Mouse (Mus musculus): ENCODE measurements around the gene Zbtb22. TPM values are rescaled to one million over a fixed set of nuclear protein-coding genes. Genes with fewer than 3 reads are reported as not detected.
"Not testable (repeated sequence)": the region's sequence is repeated elsewhere in the genome, so short reads cannot be mapped to it uniquely, and the experiment has no call there.

The Zbtb22 gene
- polyA plus RNA-seq, 1 experiment from 2014 or later: 20.6 TPM

GRCm38 (mm10) chr17:33893011-33893410 is 22.7 kb upstream of the Zbtb22 start:
- not testable (repeated sequence) for H3K4me2 ChIP-seq; H3K27ac ChIP-seq; H3K9ac ChIP-seq; H3K4me3 ChIP-seq; H3K9me3 ChIP-seq; ATAC-seq (ENCODE audit: borderline replicate concordance, extremely low read depth, low FRiP score, low TSS enrichment); H3K27me3 ChIP-seq; H3K36me3 ChIP-seq
- whole genome bisulfite sequencing: 66% methylated on average over 4 of the region's 4 CpGs
- peaks cover 13% of the 10 kb centered on the region; the same call in 1 of the 2 replicates for H3K4me1 ChIP-seq

GRCm38 (mm10) chr17:33897114-33897794 is 18.4 kb upstream of the Zbtb22 start:
- WGBS: 38% methylated on average over 6 of the region's 6 CpGs
- H3K4me3 ChIP-seq: no peak overlapping the region
- no peaks in the 10 kb centered on the region for H3K9me3 ChIP-seq
- no peak overlapping the region for H3K9ac ChIP-seq
- H3K4me2 ChIP-seq: no peak overlapping the region
- no peak for ATAC-seq (ENCODE audit: borderline replicate concordance, extremely low read depth, low FRiP score, low TSS enrichment)
- no peaks in the 10 kb centered on the region for H3K4me1 ChIP-seq
- H3K36me3 ChIP-seq: no peaks in the 10 kb centered on the region
- H3K27me3 ChIP-seq: no peaks in the 10 kb centered on the region
- no peak overlapping the region for H3K27ac ChIP-seq

DNA sequence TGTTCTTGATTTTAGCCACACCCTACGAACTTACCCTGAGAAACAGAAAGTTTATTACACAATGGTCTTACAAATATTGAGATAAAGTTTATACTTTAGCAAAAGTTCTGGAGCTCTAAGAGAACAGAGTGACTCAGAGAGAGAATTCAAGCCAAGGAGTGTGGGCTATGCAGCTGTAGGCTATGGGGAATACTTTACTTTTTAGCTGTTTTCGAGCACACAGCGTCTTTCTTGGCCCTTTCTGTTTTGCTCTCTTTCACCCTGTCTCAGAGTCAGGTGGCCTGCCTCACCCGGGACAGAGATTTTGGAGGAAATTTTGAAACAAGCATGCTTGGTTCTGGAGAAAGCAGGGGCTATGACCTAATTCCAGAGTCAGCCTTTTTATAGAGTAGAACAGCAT is 17.5 kb upstream of the Zbtb22 start:
- H3K27me3 ChIP-seq; H3K4me2 ChIP-seq; H3K9ac ChIP-seq; H3K4me1 ChIP-seq; ATAC-seq (ENCODE audit: borderline replicate concordance, extremely low read depth, low FRiP score, low TSS enrichment); H3K36me3 ChIP-seq; H3K4me3 ChIP-seq; H3K27ac ChIP-seq; H3K9me3 ChIP-seq: not testable (repeated sequence)
- 80% methylated on average over 4 of the region's 4 CpGs for WGBS

DNA sequence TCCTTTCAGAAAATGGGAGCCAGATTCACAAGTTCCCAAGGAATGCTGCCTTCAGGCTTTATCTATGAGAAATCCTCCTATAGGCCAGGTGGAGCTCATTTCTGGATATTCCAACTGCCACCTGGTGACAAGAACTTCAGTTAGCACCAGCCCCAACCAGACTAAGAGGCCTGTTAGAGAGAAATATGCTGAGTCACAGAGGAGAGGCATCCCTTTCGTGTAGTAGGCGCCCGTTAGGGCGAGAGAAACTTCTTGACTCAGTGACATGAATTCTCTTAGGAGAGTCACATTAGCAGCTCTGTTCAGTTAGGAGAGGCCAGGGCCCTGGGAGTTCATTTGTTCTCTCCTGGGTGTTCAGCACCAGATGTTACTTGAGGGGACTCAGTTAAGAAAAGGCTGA is 16.1 kb upstream of the Zbtb22 start:
- Histone ChIP-seq H3K4me1 (no peaks in the 10 kb centered on the region), H3K9me3 (no peaks in the 10 kb centered on the region), H3K36me3 (no peaks in the 10 kb centered on the region), H3K4me3 (no peak overlapping the region), H3K27ac (no peak overlapping the region), H3K9ac (no peak overlapping the region), H3K27me3 (no peaks in the 10 kb centered on the region), H3K4me2 (no peak overlapping the region)
- no peak for ATAC-seq (ENCODE audit: borderline replicate concordance, extremely low read depth, low FRiP score, low TSS enrichment)
- 71% methylated on average over 4 of the region's 4 CpGs for WGBS

GRCm38 (mm10) chr17:33900281-33900988 is 15.3 kb upstream of the Zbtb22 start:
- H3K4me1 ChIP-seq: no peaks in the 10 kb centered on the region
- 55% methylated on average over 7 of the region's 7 CpGs for WGBS
- no peaks in the 10 kb centered on the region for H3K9me3 ChIP-seq
- no peaks in the 10 kb centered on the region for H3K36me3 ChIP-seq
- H3K27me3 ChIP-seq: no peaks in the 10 kb centered on the region
- no peak overlapping the region for H3K27ac ChIP-seq
- H3K4me2 ChIP-seq: no peak overlapping the region
- no peak overlapping the region for H3K9ac ChIP-seq
- no peak for ATAC-seq (ENCODE audit: borderline replicate concordance, extremely low read depth, low FRiP score, low TSS enrichment)
- no peak overlapping the region for H3K4me3 ChIP-seq

- Histone ChIP-seq H3K4me3 (no peak overlapping the region), H3K9me3 (no peaks in the 10 kb centered on the region), H3K36me3 (no peaks in the 10 kb centered on the region), H3K27ac (no peak overlapping the region), H3K27me3 (no peaks in the 10 kb centered on the region), H3K4me2 (no peak overlapping the region), H3K4me1 (no peaks in the 10 kb centered on the region), H3K9ac (no peak overlapping the region)
- 77% methylated on average over 4 of the region's 4 CpGs for WGBS
- ATAC-seq (ENCODE audit: borderline replicate concordance, extremely low read depth, low FRiP score, low TSS enrichment): no peak
These were observed 14.8 kb upstream of the Zbtb22 start for GRCm38 (mm10) chr17:33900989-33901314.

- Histone ChIP-seq H3K4me2 (no peak overlapping the region), H3K27ac (no peak overlapping the region)
These were observed 14.1 kb upstream of the Zbtb22 start for GRCm38 (mm10) chr17:33901653-33902052.

DNA sequence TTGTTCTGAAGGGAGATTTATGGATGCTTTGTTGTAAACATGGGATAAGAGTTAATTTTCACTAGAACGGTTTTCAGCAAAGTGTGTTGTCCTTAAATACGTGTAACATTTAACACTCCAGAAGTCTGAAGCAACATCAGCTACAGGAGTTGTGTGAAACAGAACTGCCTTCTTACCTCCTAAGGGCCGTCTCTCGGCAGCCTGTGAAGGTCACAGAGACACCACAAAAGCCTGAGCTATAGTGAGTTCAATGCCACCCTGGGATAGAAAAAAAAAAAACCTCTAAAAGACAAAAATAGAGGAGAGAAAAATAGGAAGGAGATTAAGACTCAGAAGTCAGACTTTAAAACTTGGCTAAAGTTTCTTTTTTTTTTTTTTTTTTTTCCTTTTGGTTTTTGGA is 13.6 kb upstream of the Zbtb22 start:
- Histone ChIP-seq H3K27me3 (no peaks in the 10 kb centered on the region), H3K4me3 (no peak overlapping the region), H3K9me3 (no peaks in the 10 kb centered on the region), H3K27ac (no peak overlapping the region), H3K9ac (no peak overlapping the region), H3K4me2 (no peak overlapping the region), H3K4me1 (no peaks in the 10 kb centered on the region), H3K36me3 (no peaks in the 10 kb centered on the region)
- 57% methylated on average over 4 of the region's 4 CpGs for WGBS
- no peak for ATAC-seq (ENCODE audit: borderline replicate concordance, extremely low read depth, low FRiP score, low TSS enrichment)

More at GRCm38 (mm10) chr17:33901653-33902052, 14.1 kb upstream of the Zbtb22 start:
- 68% methylated on average over 4 of the region's 4 CpGs for WGBS
- Histone ChIP-seq H3K4me1 (no peaks in the 10 kb centered on the region), H3K36me3 (no peaks in the 10 kb centered on the region), H3K27me3 (no peaks in the 10 kb centered on the region), H3K9me3 (no peaks in the 10 kb centered on the region), H3K4me3 (no peak overlapping the region), H3K9ac (no peak overlapping the region)
- ATAC-seq (ENCODE audit: borderline replicate concordance, extremely low read depth, low FRiP score, low TSS enrichment): no peak

DNA sequence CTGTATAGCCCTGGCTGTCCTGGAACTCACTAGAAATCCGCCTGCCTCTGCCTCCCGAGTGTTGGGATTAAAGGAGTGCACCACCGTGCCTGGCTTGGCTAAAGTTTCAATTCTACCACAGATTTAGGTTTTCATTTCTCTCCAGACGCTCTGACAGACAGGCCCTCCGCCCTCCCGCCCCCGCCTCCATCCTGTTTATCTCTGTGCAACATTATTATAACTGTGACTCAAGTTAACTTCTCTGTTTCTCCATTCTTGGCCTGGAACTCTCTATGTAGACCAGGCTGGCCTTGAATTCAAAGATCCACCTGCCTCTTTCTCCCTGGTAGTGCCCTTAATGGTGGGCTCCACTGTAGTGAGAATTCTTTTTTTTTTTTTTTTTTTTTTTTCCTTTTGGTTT is 13.2 kb upstream of the Zbtb22 start:
- 72% methylated on average over 7 of the region's 7 CpGs for WGBS
- H3K4me2 ChIP-seq: no peak overlapping the region
- H3K27ac ChIP-seq: no peak overlapping the region
- H3K27me3 ChIP-seq: no peaks in the 10 kb centered on the region
- no peaks in the 10 kb centered on the region for H3K36me3 ChIP-seq
- no peak for ATAC-seq (ENCODE audit: borderline replicate concordance, extremely low read depth, low FRiP score, low TSS enrichment)
- no peak overlapping the region for H3K9ac ChIP-seq
- H3K4me3 ChIP-seq: no peak overlapping the region
- no peaks in the 10 kb centered on the region for H3K9me3 ChIP-seq
- H3K4me1 ChIP-seq: no peaks in the 10 kb centered on the region

DNA sequence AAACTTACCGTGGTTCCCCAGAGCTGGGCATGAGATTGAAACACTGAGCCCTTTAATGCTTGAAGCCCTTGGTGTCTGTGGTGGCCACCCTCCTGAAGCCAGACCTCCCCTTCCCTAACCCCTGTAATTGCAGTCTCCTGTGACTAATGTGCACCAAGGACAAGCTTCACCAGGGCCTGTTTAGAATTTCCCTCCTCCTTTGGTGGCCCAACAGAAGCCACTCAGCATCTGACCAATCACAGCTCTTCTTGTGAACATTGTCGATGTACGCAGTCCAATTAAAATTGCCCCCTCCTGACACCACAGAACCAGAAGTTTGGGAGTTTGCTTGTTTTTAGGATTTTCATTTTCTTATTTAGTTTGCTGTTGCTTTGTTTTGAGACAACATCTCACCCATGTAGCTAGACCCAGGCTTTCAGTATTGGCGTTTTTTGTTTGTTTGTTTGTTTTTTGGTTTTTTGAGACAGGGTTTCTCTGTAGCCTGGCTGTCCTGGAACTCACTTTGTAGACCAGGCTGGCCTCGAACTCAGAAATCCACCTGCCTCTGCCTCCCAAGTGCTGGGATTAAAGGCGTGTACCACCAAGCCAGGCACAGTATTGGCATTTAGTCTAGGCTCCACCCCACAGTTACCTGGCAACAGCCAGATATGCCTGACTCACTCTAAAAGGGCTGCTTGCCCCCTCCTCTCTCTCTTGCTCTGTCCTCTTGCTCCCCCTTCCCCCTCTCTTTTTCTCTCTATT is 11.6 kb upstream of the Zbtb22 start:
- WGBS: 66% methylated on average over 6 of the region's 6 CpGs
- not testable (repeated sequence) for H3K36me3 ChIP-seq; H3K4me3 ChIP-seq; H3K27me3 ChIP-seq; H3K9ac ChIP-seq; H3K27ac ChIP-seq; H3K9me3 ChIP-seq; H3K4me1 ChIP-seq; H3K4me2 ChIP-seq; ATAC-seq (ENCODE audit: borderline replicate concordance, extremely low read depth, low FRiP score, low TSS enrichment)

DNA sequence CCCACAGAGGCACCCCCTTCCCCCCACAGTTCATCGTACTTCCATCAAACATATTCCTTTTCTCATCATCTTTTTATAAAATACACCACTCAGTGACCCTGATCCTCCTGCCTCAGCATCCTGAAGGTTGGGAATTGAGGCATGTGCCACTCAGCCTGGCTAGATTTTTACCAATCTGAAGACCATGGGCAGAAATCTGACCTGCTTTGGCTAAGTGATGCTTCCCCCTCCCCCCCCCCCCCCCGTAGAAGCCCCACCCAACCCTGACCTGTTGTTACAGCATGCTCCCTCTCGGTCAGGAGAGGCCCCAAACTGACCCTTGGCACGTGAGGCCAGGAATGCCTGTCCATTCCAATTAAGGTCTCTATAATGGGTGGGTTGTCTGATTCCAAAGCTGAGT is 10.9 kb upstream of the Zbtb22 start, which contains the start of gene Platr17:
Gene Platr17 (plus strand): TSS at position 301 of the 400 bp plus-strand sequence.
- H3K36me3 ChIP-seq; H3K4me1 ChIP-seq; H3K9ac ChIP-seq; H3K4me3 ChIP-seq; H3K27me3 ChIP-seq; ATAC-seq (ENCODE audit: borderline replicate concordance, extremely low read depth, low FRiP score, low TSS enrichment); H3K27ac ChIP-seq; H3K4me2 ChIP-seq; H3K9me3 ChIP-seq: not testable (repeated sequence)
- 55% methylated on average over 3 of the region's 4 CpGs for WGBS

Measured in lung, embryonic 15.5 days (tissue).